Mouse (Mus musculus) C2C12 (cell line): ENCODE measurements around the gene Tnfrsf19.

Experiments
- CTCF ChIP-seq: IDR thresholded peaks from one replicate; pipeline ENCODE4 v1.5.1; 2011; ENCODE audit not compliant: control insufficient read depth, insufficient read depth, insufficient read length
- MAX ChIP-seq: IDR thresholded peaks from one replicate; pipeline ENCODE4 v1.6.1; 2011; ENCODE audit warnings: mild to moderate bottlenecking, control low read depth
- MYOG ChIP-seq: IDR thresholded peaks from one replicate; pipeline ENCODE4 v1.6.1; 2011; ENCODE audit not compliant: control insufficient read depth, insufficient read length; ENCODE audit errors: extremely low read depth

DNA sequence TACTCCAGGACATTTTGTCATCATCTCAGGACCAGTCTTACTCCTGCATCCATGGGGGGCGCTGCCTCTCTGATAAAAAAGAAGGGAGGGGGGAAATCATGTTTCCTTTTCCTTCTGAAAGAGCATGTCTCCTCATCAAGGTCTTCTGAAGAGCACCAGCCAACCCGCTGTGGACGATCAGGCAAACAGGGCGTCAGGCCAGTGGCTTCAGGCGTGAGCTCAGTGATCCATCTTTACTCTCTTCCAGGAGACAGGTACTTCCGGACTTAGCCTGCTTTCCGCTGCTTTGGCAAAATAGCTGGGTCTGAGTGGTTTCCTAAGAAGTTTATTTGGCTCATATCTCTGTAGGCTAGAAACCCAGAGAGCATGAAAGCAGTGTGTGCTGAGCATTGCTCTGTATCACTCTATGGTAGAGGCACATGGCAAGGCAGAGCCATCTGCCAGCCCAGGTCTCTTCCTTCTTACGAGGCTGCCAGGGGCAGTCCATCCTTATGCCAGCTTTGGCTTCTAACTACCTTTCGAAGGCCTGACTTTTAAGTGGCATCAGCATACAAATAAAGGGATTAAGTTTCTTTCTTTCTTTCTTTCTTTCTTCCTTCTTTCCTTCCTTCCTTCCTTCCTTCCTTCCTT lies 13.1 kb upstream of the Tnfrsf19 start:
- TF ChIP-seq CTCF (no peak), MAX (no peak), MYOG (no peak)
